ENCODE assay signal across 8 mouse cellular contexts in the genomic region with DNA sequence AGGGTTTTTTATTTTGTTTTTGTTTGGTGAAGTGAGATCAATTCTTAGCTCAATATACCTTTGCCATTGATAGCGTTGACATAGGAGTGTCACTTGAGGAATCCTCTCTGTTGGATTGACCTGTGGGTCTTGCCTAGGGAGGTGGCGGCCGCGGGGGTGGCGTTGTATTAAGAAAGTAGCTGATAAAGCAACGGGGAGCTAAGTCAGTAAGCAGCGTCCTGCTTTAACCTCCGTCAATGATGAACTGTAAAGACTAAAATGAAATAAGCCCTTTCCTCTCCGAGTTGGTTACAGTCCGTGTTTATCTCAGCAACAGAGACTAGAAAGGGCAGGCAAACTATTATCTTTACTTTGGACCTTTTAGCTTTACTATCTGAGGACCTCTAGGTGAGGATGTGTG. TPM values are rescaled to one million over a fixed set of nuclear protein-coding genes. Genes with fewer than 3 reads are reported as not detected.
A peak's percentile ranks its signal among the peaks of the same experiment; 100 is the strongest.
DNase-seq lines count a peak whose midpoint lies in the region; ATAC-seq lines count a peak whose summit lies in the region.

No protein-coding gene starts in this region.

- H3K27me3 ChIP-seq in embryonic facial prominence, embryonic 11.5 days (ENCODE audit: control insufficient read depth, insufficient read depth, low read length), result no peaks in the 10 kb centered on the region
- H3K27me3 ChIP-seq in hindbrain, embryonic 12.5 days, result no peaks in the 10 kb centered on the region
- no peaks in the 10 kb centered on the region for H3K27me3 ChIP-seq in liver, embryonic 11.5 days (replicated peaks; ENCODE audit: control insufficient read depth, insufficient read depth, low read length)
- H3K27me3 ChIP-seq in stomach, embryonic 15.5 days (replicated peaks), result no peaks in the 10 kb centered on the region

- no peaks in the 10 kb centered on the region for H3K36me3 ChIP-seq in embryonic facial prominence, embryonic 11.5 days (replicated peaks; ENCODE audit: control insufficient read depth, insufficient read depth, low read depth, low read length)
- no peaks in the 10 kb centered on the region for H3K36me3 ChIP-seq in hindbrain, embryonic 12.5 days
- no peaks in the 10 kb centered on the region for H3K36me3 ChIP-seq in liver, embryonic 11.5 days (ENCODE audit: control insufficient read depth, insufficient read depth, low read length)
- no peaks in the 10 kb centered on the region for H3K36me3 ChIP-seq in stomach, embryonic 15.5 days

- no peaks in the 10 kb centered on the region for H3K4me1 ChIP-seq in embryonic facial prominence, embryonic 11.5 days (ENCODE audit: control insufficient read depth, insufficient read depth, low read length)
- H3K4me1 ChIP-seq in hindbrain, embryonic 12.5 days, result peaks cover 19% of the 10 kb centered on the region
- H3K4me1 ChIP-seq in liver, embryonic 11.5 days (replicated peaks; ENCODE audit: control insufficient read depth, insufficient read depth, low read length), result peaks cover 6% of the 10 kb centered on the region; the same call in 1 of the 2 replicates
- H3K4me1 ChIP-seq in stomach, embryonic 15.5 days, result peaks cover 4% of the 10 kb centered on the region; the same call in 1 of the 2 replicates

- DNase-seq in cerebellum, adult 11 months, result no peak
- DNase-seq in embryonic facial prominence, embryonic 11.5 days (ENCODE audit: low spot score), result no peak
- DNase-seq in liver, embryonic 11.5 days (ENCODE audit: low spot score), result no peak
- DNase-seq in right cerebral cortex, postnatal 25 days, result no peak

- H3K27ac ChIP-seq in embryonic facial prominence, embryonic 11.5 days (replicated peaks; ENCODE audit: low read depth, low read length), result no peak overlapping the region
- H3K27ac ChIP-seq in hindbrain, embryonic 12.5 days, result no peak overlapping the region
- 0 out of 2 replicates have a peak overlapping the region, but pooled peaks have one; percentile 2 for H3K27ac ChIP-seq in liver, embryonic 11.5 days (ENCODE audit: low read depth, low read length)
- no peak overlapping the region for H3K27ac ChIP-seq in stomach, embryonic 15.5 days

- no peaks in the 10 kb centered on the region for H3K9me3 ChIP-seq in embryonic facial prominence, embryonic 11.5 days (replicated peaks; ENCODE audit: control insufficient read depth, low read length)
- H3K9me3 ChIP-seq in hindbrain, embryonic 12.5 days (replicated peaks), result no peaks in the 10 kb centered on the region
- H3K9me3 ChIP-seq in liver, embryonic 11.5 days (ENCODE audit: control insufficient read depth, low read length), result no peaks in the 10 kb centered on the region
- no peaks in the 10 kb centered on the region for H3K9me3 ChIP-seq in stomach, embryonic 15.5 days

- H3K4me3 ChIP-seq in embryonic facial prominence, embryonic 11.5 days (ENCODE audit: low read depth, low read length), result peak overlapping the region; percentile 90
- H3K4me3 ChIP-seq in hindbrain, embryonic 12.5 days, result peak overlapping the region; percentile 74
- H3K4me3 ChIP-seq in liver, embryonic 11.5 days (ENCODE audit: low read depth, low read length), result peak overlapping the region; percentile 76
- peak overlapping the region; percentile 89 for H3K4me3 ChIP-seq in stomach, embryonic 15.5 days (replicated peaks)

- ATAC-seq in cerebellum, adult (ENCODE audit: insufficient number of reproducible peaks, low FRiP score, low TSS enrichment), result peak; percentile 18
- ATAC-seq in CD4-positive, CD25-positive, alpha-beta regulatory T cell, adult 4 months, result peak; percentile 4
- no peak for ATAC-seq in embryonic facial prominence, embryonic 11.5 days (replicated peaks; ENCODE audit: insufficient number of reproducible peaks, low FRiP score, low TSS enrichment, low read depth)
- ATAC-seq in hindbrain, embryonic 12.5 days (ENCODE audit: low FRiP score), result peak; percentile 23
- peak; percentile 18; the same call in 1 of the 2 replicates for ATAC-seq in liver, embryonic 11.5 days (replicated peaks; ENCODE audit: low FRiP score)
- no peak for ATAC-seq in stomach, embryonic 15.5 days (ENCODE audit: insufficient read depth, low FRiP score, low read depth)

- peak overlapping the region; percentile 50 for H3K4me2 ChIP-seq in embryonic facial prominence, embryonic 11.5 days (ENCODE audit: low read depth, low read length)
- peak overlapping the region; percentile 66 for H3K4me2 ChIP-seq in hindbrain, embryonic 12.5 days (replicated peaks)
- peak overlapping the region; percentile 78 for H3K4me2 ChIP-seq in liver, embryonic 11.5 days
- H3K4me2 ChIP-seq in stomach, embryonic 15.5 days, result peak overlapping the region; percentile 64

- peak overlapping the region; percentile 43 for H3K9ac ChIP-seq in embryonic facial prominence, embryonic 11.5 days (replicated peaks; ENCODE audit: low read length)
- peak overlapping the region; percentile 41 for H3K9ac ChIP-seq in hindbrain, embryonic 12.5 days
- peak overlapping the region; percentile 55 for H3K9ac ChIP-seq in liver, embryonic 11.5 days (ENCODE audit: low read depth, low read length)
- H3K9ac ChIP-seq in stomach, embryonic 15.5 days, result peak overlapping the region; percentile 12; the same call in 1 of the 2 replicates

- 11% methylated on average over 10 of the region's 10 CpGs for WGBS in embryonic facial prominence, embryonic 11.5 days
- 13% methylated on average over 10 of the region's 10 CpGs for WGBS in hindbrain, embryonic 12.5 days
- WGBS in liver, embryonic 11.5 days, result 5% methylated on average over 10 of the region's 10 CpGs
- 12% methylated on average over 10 of the region's 10 CpGs for WGBS in stomach, embryonic 15.5 days

RNA-seq across cellular contexts. Expression of gene Rbl2, which starts 0.5 kb away (rescaled TPM):
- 10 to 100 TPM; 65.5 to 74.2 TPM for polyA plus RNA-seq in CD4-positive, CD25-positive, alpha-beta regulatory T cell, adult 4 months (2017; shearing (Covaris generic))
- polyA plus RNA-seq in embryonic facial prominence, embryonic 11.5 days (2014; fragmentation: Nextera tagmentation; extraction: Ambion mirVana), result 11.1 and 11.8 TPM in 2 replicates
- 19.4 and 19.5 TPM in 2 replicates for polyA plus RNA-seq in hindbrain, embryonic 12.5 days (2016; fragmentation: Nextera tagmentation; extraction: Ambion mirVana)
- polyA plus RNA-seq in liver, embryonic 11.5 days (2014; fragmentation: Nextera tagmentation; extraction: Ambion mirVana), result 14.6 and 17.7 TPM in 2 replicates
- polyA plus RNA-seq in stomach, embryonic 15.5 days (2015; fragmentation: Nextera tagmentation; extraction: Ambion mirVana), result 14.8 and 17.2 TPM in 2 replicates

Comparison
In these comparisons a context has a peak if more than half of its experiments do, and no peak if none do; other contexts are left out.
1. ATAC-seq: peak in cerebellum, adult (single experiment), CD4-positive, CD25-positive, alpha-beta regulatory T cell, adult 4 months (single experiment), hindbrain, embryonic 12.5 days (single experiment) and liver, embryonic 11.5 days (single experiment); none in embryonic facial prominence, embryonic 11.5 days (single experiment) and stomach, embryonic 15.5 days (single experiment).
2. Peak in every context shown above with its lines, with median percentiles within 50 percentile points of each other: H3K4me2 ChIP-seq, H3K4me3 ChIP-seq and H3K9ac ChIP-seq.